Mouse (Mus musculus) R1 (cell line): ENCODE results near the gene Jmjd7.
A peak's percentile ranks its signal among the peaks of the same experiment; 100 is the strongest.

ENCODE experiments used
- DNase-seq: peaks from one replicate; pipeline ENCODE4 v3.0.0-alpha.2; 2018; ENCODE audit warnings: low read depth, low spot score

The Jmjd7 gene

GRCm38 (mm10) chr2:120026984-120027949, at the start of gene Jmjd7, which contains the start of gene Gm28042:
Jmjd7 (plus strand) TSS chr2:120027483.
Gm28042 (plus strand) TSS chr2:120027493.
- peak; percentile 93 for DNase-seq

- DNase-seq: no peak
Measured at GRCm38 (mm10) chr2:119980343-119980986, 46.8 kb upstream of the Jmjd7 start.

GRCm38 (mm10) chr2:119981631-119982030, 45.7 kb upstream of the Jmjd7 start:
- no peak for DNase-seq

GRCm38 (mm10) chr2:119985871-119986270, 41.4 kb upstream of the Jmjd7 start:
- peak; percentile 58 for DNase-seq

GRCm38 (mm10) chr2:119986369-119986768, 40.9 kb upstream of the Jmjd7 start:
- DNase-seq: peak; percentile 51

- DNase-seq: no peak
Measured at GRCm38 (mm10) chr2:119987441-119987840, 39.8 kb upstream of the Jmjd7 start.

GRCm38 (mm10) chr2:119988952-119989351, 38.3 kb upstream of the Jmjd7 start:
- no peak for DNase-seq

- DNase-seq: no peak
Measured at GRCm38 (mm10) chr2:119990881-119991280, 36.4 kb upstream of the Jmjd7 start.

GRCm38 (mm10) chr2:119992349-119992748, 34.9 kb upstream of the Jmjd7 start:
- DNase-seq: no peak

- peak; percentile 23 for DNase-seq
Measured at GRCm38 (mm10) chr2:119993515-119993914, 33.8 kb upstream of the Jmjd7 start.

- DNase-seq: no peak
Measured at GRCm38 (mm10) chr2:119994839-119995238, 32.4 kb upstream of the Jmjd7 start.

GRCm38 (mm10) chr2:119995391-119996281, 31.6 kb upstream of the Jmjd7 start:
- DNase-seq: no peak

- DNase-seq: no peak
Measured at GRCm38 (mm10) chr2:119997354-119997753, 29.9 kb upstream of the Jmjd7 start.

- DNase-seq: no peak
Measured at GRCm38 (mm10) chr2:119999731-120000130, 27.6 kb upstream of the Jmjd7 start.

GRCm38 (mm10) chr2:120000882-120001584, 26.2 kb upstream of the Jmjd7 start:
- DNase-seq: no peak

- DNase-seq: no peak
Measured at GRCm38 (mm10) chr2:120001956-120002355, 25.3 kb upstream of the Jmjd7 start.

- no peak for DNase-seq
Measured at GRCm38 (mm10) chr2:120003970-120004369, 23.3 kb upstream of the Jmjd7 start.

- no peak for DNase-seq
Measured at GRCm38 (mm10) chr2:120006696-120007095, 20.6 kb upstream of the Jmjd7 start.

GRCm38 (mm10) chr2:120007680-120008210, 19.5 kb upstream of the Jmjd7 start:
- DNase-seq: no peak

- DNase-seq: no peak
Measured at GRCm38 (mm10) chr2:120008672-120009071, 18.6 kb upstream of the Jmjd7 start.
